Mouse (Mus musculus) spleen, adult 2 months (tissue): ENCODE data around the gene Eed. TPM values are rescaled to one million over a fixed set of nuclear protein-coding genes. Genes with fewer than 3 reads are reported as not detected.

Experiments
- DNase-seq, 2 experiments: peaks; one replicate each; pipeline versions ENCODE4 v3.0.0 to v3.0.0-alpha.2; 2012 to 2021; ENCODE audit warnings: low spot score in 2 of 2, low read depth in 1 of 2
- H3K27ac ChIP-seq: fragments of 200-500 bp; 2 replicates; pipeline ENCODE4 v1.5.1; 2012; ENCODE audit warnings: low read length, inconsistent platforms; ENCODE audit not compliant: insufficient read depth
- H3K27me3 ChIP-seq: fragments of 200-500 bp; 2 replicates; pipeline ENCODE4 v1.6.1; 2012; ENCODE audit warnings: mild to moderate bottlenecking, moderate library complexity, low read length, inconsistent platforms; ENCODE audit not compliant: control insufficient read depth, insufficient read depth
- H3K36me3 ChIP-seq: fragments of 200-500 bp; 2 replicates; pipeline ENCODE4 v1.6.1; 2012; ENCODE audit warnings: mild to moderate bottlenecking, low read length, inconsistent platforms; ENCODE audit not compliant: control insufficient read depth, insufficient read depth
- H3K4me1 ChIP-seq: fragments of 200-500 bp; 2 replicates; pipeline ENCODE4 v1.6.1; 2011; ENCODE audit warnings: inconsistent platforms; ENCODE audit not compliant: control insufficient read depth, insufficient read depth, insufficient read length
- H3K4me3 ChIP-seq: fragments of 200-500 bp; 2 replicates; pipeline ENCODE4 v1.5.1; 2011; ENCODE audit warnings: mild to moderate bottlenecking, inconsistent platforms; ENCODE audit not compliant: insufficient read depth, insufficient read length; ENCODE audit errors: extremely low read depth
- CTCF ChIP-seq: fragments of 200-500 bp; IDR thresholded peaks from 2 replicates; pipeline ENCODE4 v1.5.1; 2011; ENCODE audit warnings: mild to moderate bottlenecking, inconsistent platforms; ENCODE audit not compliant: insufficient read depth, insufficient read length, insufficient replicate concordance; ENCODE audit errors: extremely low read depth
- POLR2A ChIP-seq: fragments of 200-500 bp; IDR thresholded peaks from 2 replicates; pipeline ENCODE4 v1.6.1; 2011; ENCODE audit warnings: low read depth, low read length, inconsistent platforms
- WGBS: fragments of 180-500 bp; shearing (Covaris S2); methylation state at CpG from one replicate; pipeline ENCODE4 v1.1.7; 2018; 5-methylcytosine and 5-hydroxymethylcytosine counted together
- polyA plus RNA-seq: library from polyadenylated mRNA; depleted of rRNA; stranded (reverse); fragments of >200 nt; gene quantifications from 2 replicates; pipeline ENCODE4 v1.2.3, GENCODE M21; 2012; rRNA removed

The Eed gene
- 19.9 and 21.3 TPM in 2 replicates for polyA plus RNA-seq

GRCm38 (mm10) chr7:89980485-89981422 is at the start of gene Eed:
Eed (minus strand) TSS chr7:89980983.
- TF ChIP-seq POLR2A (peak; percentile 77), CTCF (no peak)
- under 1% methylated on average over 87 of the region's 87 CpGs for WGBS
- Histone ChIP-seq H3K36me3 (peaks cover 7% of the 10 kb centered on the region), H3K27me3 (no peaks in the 10 kb centered on the region), H3K4me3 (peak within 1 kb of the TSS; percentile 85), H3K27ac (peak within 1 kb of the TSS; percentile 98), H3K4me1 (peaks cover 4% of the 10 kb centered on the region; the same call in 1 of the 2 replicates)
- peak; percentile 92 to 93 for DNase-seq

DNA sequence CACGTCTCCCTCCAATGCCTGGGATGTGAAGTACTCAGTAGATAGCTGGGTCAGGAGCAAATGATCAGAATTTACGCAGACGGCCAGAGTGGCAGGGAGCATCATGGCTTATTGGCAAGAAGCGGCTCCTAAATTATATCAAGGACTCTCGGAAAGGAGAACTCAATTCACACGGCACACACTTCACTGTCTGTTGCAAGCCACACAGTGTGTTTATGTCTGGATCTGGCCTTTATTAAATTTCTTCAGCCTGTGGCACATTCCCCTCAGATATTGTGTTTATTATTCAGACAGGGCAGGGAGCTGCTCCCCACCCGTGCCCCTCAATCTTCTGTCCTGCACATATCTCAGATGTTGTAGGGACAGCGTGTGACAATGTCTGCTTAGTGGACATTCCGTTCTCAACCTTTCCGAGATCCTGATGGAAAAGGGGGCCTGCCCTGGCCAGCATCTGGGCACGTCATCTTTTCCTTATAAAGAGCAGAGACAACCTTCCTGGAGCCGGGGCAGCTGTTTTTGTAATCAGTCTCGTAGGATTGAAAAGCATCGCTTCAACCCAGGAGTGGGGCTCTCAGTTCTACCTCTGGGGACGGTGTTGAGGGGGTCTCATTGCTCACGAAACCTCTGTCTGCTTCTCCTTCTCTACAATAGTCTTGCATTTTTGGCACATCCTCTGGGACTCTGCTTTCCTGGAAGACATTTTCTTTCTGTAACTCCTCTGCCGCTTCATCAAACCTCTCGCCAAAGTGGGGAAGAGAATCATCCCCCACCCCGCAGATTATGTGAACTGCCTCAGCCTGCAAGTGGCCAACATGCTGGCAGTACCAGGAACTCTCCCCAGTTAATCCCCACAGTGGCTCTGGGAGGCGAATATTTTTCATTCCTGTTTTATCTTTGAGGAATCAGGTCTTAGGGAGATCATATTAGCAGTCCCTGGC is 49.0 kb upstream of the Eed start:
- H3K4me3 ChIP-seq = peak overlapping the region; percentile 24; the same call in 1 of the 2 replicates
- H3K27me3 ChIP-seq = no peaks in the 10 kb centered on the region
- WGBS = 80% methylated on average over 20 of the region's 20 CpGs
- DNase-seq = no peak
- H3K4me1 ChIP-seq = peaks cover 20% of the 10 kb centered on the region
- peak overlapping the region; percentile 60 for H3K27ac ChIP-seq
- TF ChIP-seq POLR2A = no peak
- no peak for TF ChIP-seq CTCF
- H3K36me3 ChIP-seq = no peaks in the 10 kb centered on the region

- 37% methylated on average over 8 of the region's 8 CpGs for WGBS
- no peak for DNase-seq
- H3K4me1 ChIP-seq = peaks cover 19% of the 10 kb centered on the region
- H3K27ac ChIP-seq = peak overlapping the region; percentile 60
- TF ChIP-seq CTCF (no peak), POLR2A (no peak)
- peak overlapping the region; percentile 24; the same call in 1 of the 2 replicates for H3K4me3 ChIP-seq
- H3K36me3 ChIP-seq = no peaks in the 10 kb centered on the region
- no peaks in the 10 kb centered on the region for H3K27me3 ChIP-seq
Observed at GRCm38 (mm10) chr7:90028888-90029547, 48.2 kb upstream of the Eed start.

DNA sequence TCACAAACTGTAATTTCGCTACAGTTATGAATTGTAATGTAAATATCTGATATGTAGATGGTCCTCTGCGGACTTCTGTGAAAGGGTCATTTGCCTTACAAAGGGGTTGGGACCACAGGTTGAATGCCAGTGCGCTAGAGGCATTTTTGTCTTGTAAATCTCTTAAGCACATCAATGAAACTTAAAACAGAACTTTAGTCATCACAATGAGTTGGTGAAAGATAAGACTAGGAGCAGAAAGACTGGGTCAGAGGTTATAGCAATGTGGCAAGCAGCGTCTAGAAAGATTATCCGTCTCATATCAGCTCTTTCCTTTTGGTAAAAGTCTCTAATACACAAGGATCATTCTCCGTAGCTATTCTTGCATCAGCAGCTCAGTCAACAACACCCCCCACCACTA is 44.2 kb upstream of the Eed start:
- no peaks in the 10 kb centered on the region for H3K36me3 ChIP-seq

GRCm38 (mm10) chr7:90022974-90023707 is 42.4 kb upstream of the Eed start:
- 20% methylated on average over 8 of the region's 9 CpGs for WGBS
- DNase-seq = peak in 1 of 2 experiments; percentile 70
- no peak overlapping the region for H3K4me3 ChIP-seq
- peaks cover 18% of the 10 kb centered on the region; the same call in 1 of the 2 replicates for H3K4me1 ChIP-seq
- TF ChIP-seq CTCF (no peak), POLR2A (no peak)
- H3K27me3 ChIP-seq = no peaks in the 10 kb centered on the region
- H3K27ac ChIP-seq = peak overlapping the region; percentile 78
- no peaks in the 10 kb centered on the region for H3K36me3 ChIP-seq

More for the DNA sequence above, 44.2 kb upstream of the Eed start:
- WGBS = 81% methylated on average over 6 of the region's 6 CpGs
- TF ChIP-seq CTCF (no peak), POLR2A (no peak)
- no peak overlapping the region; the same call in 1 of the 2 replicates for H3K27ac ChIP-seq
- H3K4me1 ChIP-seq = peaks cover 21% of the 10 kb centered on the region
- DNase-seq = no peak
- no peak overlapping the region for H3K4me3 ChIP-seq
- no peaks in the 10 kb centered on the region for H3K27me3 ChIP-seq

GRCm38 (mm10) chr7:90020331-90020730 is 39.5 kb upstream of the Eed start:
- peaks cover 20% of the 10 kb centered on the region; the same call in 1 of the 2 replicates for H3K4me1 ChIP-seq
- H3K27me3 ChIP-seq = no peaks in the 10 kb centered on the region
- H3K4me3 ChIP-seq = no peak overlapping the region
- DNase-seq = no peak
- no peaks in the 10 kb centered on the region for H3K36me3 ChIP-seq
- peak overlapping the region; percentile 11; the same call in 1 of the 2 replicates for H3K27ac ChIP-seq
- WGBS = 93% methylated on average over 6 of the region's 6 CpGs
- TF ChIP-seq CTCF = no peak
- TF ChIP-seq POLR2A = no peak
